Mouse (Mus musculus): Measurements from ENCODE around the gene Rasa2. TPM values are rescaled to one million over a fixed set of nuclear protein-coding genes. Genes with fewer than 3 reads are reported as not detected.

The Rasa2 gene
- total RNA-seq, 2 experiments from 2014 or later: 33.6 to 33.7 TPM

GRCm38 (mm10) chr9:96502856-96503610 is 128.4 kb downstream of the Rasa2 start:
- DNase-seq (ENCODE audit: low spot score in 2 of 2): peak in 1 of 2 experiments; percentile 36
- intact Hi-C loops (cut with DNase I): no loop called here

GRCm38 (mm10) chr9:96501217-96501616 is 130.2 kb downstream of the Rasa2 start:
- intact Hi-C loops (cut with DNase I): no loop called here
- DNase-seq (ENCODE audit: low spot score in 2 of 2): no peak

- DNase-seq (ENCODE audit: low spot score in 2 of 2): no peak
- intact Hi-C loops (cut with DNase I): loop anchor here (5.0 kb wide), 1 partner anchor 141 kb away; no protein-coding TSS in a partner anchor
These were observed 138.2 kb downstream of the Rasa2 start for GRCm38 (mm10) chr9:96493212-96493611.

GRCm38 (mm10) chr9:96491810-96492209 is 139.6 kb downstream of the Rasa2 start:
- intact Hi-C loops (cut with DNase I): loop anchor here (5.0 kb wide), 1 partner anchor 140 kb away; no protein-coding TSS in a partner anchor
- DNase-seq (ENCODE audit: low spot score in 2 of 2): no peak

Other genes with a start within 250 kb of the Rasa2 start
- 10 to 100 TPM; 58.2 to 58.6 TPM for gene Rnf7, start 152.9 kb downstream of the Rasa2 start, total RNA-seq (2021)
- under 1 TPM; 0.18 to 0.27 TPM for gene Gm28729, start 106.4 kb downstream of the Rasa2 start, total RNA-seq (2021)
- 10 to 100 TPM; 57.6 to 58.8 TPM for gene Zbtb38, start 121.2 kb upstream of the Rasa2 start, total RNA-seq (2021)